Mouse (Mus musculus) lung, embryonic 16.5 days (tissue): Measurements from ENCODE around the gene Prpsap1. TPM values are rescaled to one million over a fixed set of nuclear protein-coding genes. Genes with fewer than 3 reads are reported as not detected.
A peak's percentile ranks its signal among the peaks of the same experiment; 100 is the strongest.

ENCODE experiments used
- ATAC-seq: fragments of 200-750 bp; cut with Nextera tagmentation; 2 replicates; pipeline ENCODE4 v1.8.0; 2017; ENCODE audit warnings: low read depth, mild to moderate bottlenecking, moderate library complexity
- H3K27ac ChIP-seq: fragments of 300-500 bp; sonication (generic); 2 replicates; pipeline ENCODE4 v1.5.1; 2014; ENCODE audit warnings: mild to moderate bottlenecking, control low read depth, low read length
- H3K27me3 ChIP-seq: fragments of 300-500 bp; sonication (generic); 2 replicates; pipeline ENCODE4 v1.6.1; 2014; ENCODE audit warnings: low read depth, low read length, mixed read lengths; ENCODE audit not compliant: control insufficient read depth, insufficient read depth
- H3K36me3 ChIP-seq: fragments of 300-500 bp; sonication (generic); 2 replicates; pipeline ENCODE4 v1.6.1; 2014; ENCODE audit warnings: low read length; ENCODE audit not compliant: control insufficient read depth, insufficient read depth
- H3K4me1 ChIP-seq: fragments of 300-500 bp; sonication (generic); replicated peaks from 2 replicates; pipeline ENCODE4 v1.6.1; 2014; ENCODE audit warnings: low read length, mixed read lengths; ENCODE audit not compliant: control insufficient read depth, insufficient read depth
- H3K4me2 ChIP-seq: fragments of 300-500 bp; sonication (generic); 2 replicates; pipeline ENCODE4 v1.6.1; 2014; ENCODE audit warnings: low read depth, low read length, control low read depth
- H3K4me3 ChIP-seq: fragments of 300-500 bp; sonication (generic); 2 replicates; pipeline ENCODE4 v1.5.1; 2014; ENCODE audit warnings: mild to moderate bottlenecking, low read length, control low read depth
- H3K9ac ChIP-seq: fragments of 300-500 bp; sonication (generic); 2 replicates; pipeline ENCODE4 v1.6.1; 2014; ENCODE audit warnings: low read length, control low read depth
- H3K9me3 ChIP-seq: fragments of 300-500 bp; sonication (generic); 2 replicates; pipeline ENCODE4 v1.6.1; 2016; ENCODE audit warnings: low read length; ENCODE audit not compliant: control insufficient read depth
- WGBS: fragments of 180-500 bp; shearing (Covaris S2); extraction: QIAGEN DNeasy Blood & Tissue Kit; methylation state at CpG from one replicate; pipeline ENCODE4 v1.1.7; 2014; 5-methylcytosine and 5-hydroxymethylcytosine counted together
- polyA plus RNA-seq: library from polyadenylated mRNA; unstranded; fragments of >200 nt; fragmentation: Nextera tagmentation; extraction: Ambion mirVana; gene quantifications from 2 replicates; pipeline ENCODE4 v1.2.1, GENCODE M21; 2015

The Prpsap1 gene
- polyA plus RNA-seq, 1 experiment from 2014 or later = 177 TPM

- H3K4me1 ChIP-seq = peaks cover 34% of the 10 kb centered on the region
- H3K4me3 ChIP-seq = peak overlapping the region; percentile 7
- WGBS = 21% methylated on average over 5 of the region's 5 CpGs
- peak overlapping the region; percentile 68 for H3K4me2 ChIP-seq
- ATAC-seq = no peak
- no peaks in the 10 kb centered on the region for H3K9me3 ChIP-seq
- H3K27ac ChIP-seq = 0 out of 2 replicates have a peak overlapping the region, but pooled peaks have one; percentile 24
- no peaks in the 10 kb centered on the region for H3K27me3 ChIP-seq
- 0 out of 2 replicates have a peak overlapping the region, but pooled peaks have one; percentile 0 for H3K9ac ChIP-seq
- H3K36me3 ChIP-seq = peaks cover 6% of the 10 kb centered on the region
These were observed 57.8 kb downstream of the Prpsap1 start for GRCm38 (mm10) chr11:116435992-116436724.

- Histone ChIP-seq H3K36me3 (peaks cover 6% of the 10 kb centered on the region), H3K4me1 (peaks cover 32% of the 10 kb centered on the region), H3K4me3 (peak overlapping the region; percentile 72), H3K9me3 (no peaks in the 10 kb centered on the region), H3K9ac (peak overlapping the region; percentile 84), H3K27me3 (no peaks in the 10 kb centered on the region), H3K27ac (peak overlapping the region; percentile 93), H3K4me2 (peak overlapping the region; percentile 68)
- 48% methylated on average over 12 of the region's 12 CpGs for WGBS
- no peak for ATAC-seq
These were observed 58.8 kb downstream of the Prpsap1 start for GRCm38 (mm10) chr11:116434967-116435752.

GRCm38 (mm10) chr11:116434287-116434966, 59.6 kb downstream of the Prpsap1 start:
- peak overlapping the region; percentile 68 for H3K4me2 ChIP-seq
- H3K27ac ChIP-seq = peak overlapping the region; percentile 93
- no peaks in the 10 kb centered on the region for H3K27me3 ChIP-seq
- under 1% methylated on average over 40 of the region's 67 CpGs for WGBS
- H3K4me3 ChIP-seq = peak overlapping the region; percentile 72
- no peaks in the 10 kb centered on the region for H3K9me3 ChIP-seq
- peak overlapping the region; percentile 84 for H3K9ac ChIP-seq
- peaks cover 34% of the 10 kb centered on the region for H3K4me1 ChIP-seq
- peaks cover 6% of the 10 kb centered on the region for H3K36me3 ChIP-seq
- peak; percentile 27 for ATAC-seq

GRCm38 (mm10) chr11:116433356-116434286, 60.4 kb downstream of the Prpsap1 start, which contains the start of gene Ubald2:
Gene Ubald2, plus strand, starts transcription at chr11:116434094.
- WGBS = 2% methylated on average over 53 of the region's 66 CpGs
- Histone ChIP-seq H3K4me2 (peak within 1 kb of the TSS; percentile 68), H3K36me3 (peaks cover 6% of the 10 kb centered on the region)

GRCm38 (mm10) chr11:116432593-116433355, 61.2 kb downstream of the Prpsap1 start:
- Histone ChIP-seq H3K9me3 (no peaks in the 10 kb centered on the region), H3K4me1 (peaks cover 41% of the 10 kb centered on the region), H3K4me3 (no peak overlapping the region), H3K4me2 (no peak overlapping the region), H3K9ac (no peak overlapping the region), H3K36me3 (peaks cover 5% of the 10 kb centered on the region), H3K27ac (peak overlapping the region; percentile 30; the same call in 1 of the 2 replicates), H3K27me3 (no peaks in the 10 kb centered on the region)
- 56% methylated on average over 8 of the region's 8 CpGs for whole genome bisulfite sequencing
- no peak for ATAC-seq

More at GRCm38 (mm10) chr11:116433356-116434286, 60.4 kb downstream of the Prpsap1 start, which contains the start of gene Ubald2:
- peak within 1 kb of the TSS; percentile 93 for H3K27ac ChIP-seq
- no peaks in the 10 kb centered on the region for H3K27me3 ChIP-seq
- peaks cover 41% of the 10 kb centered on the region for H3K4me1 ChIP-seq
- peak; percentile 96 for ATAC-seq
- peak within 1 kb of the TSS; percentile 72 for H3K4me3 ChIP-seq
- H3K9ac ChIP-seq = peak within 1 kb of the TSS; percentile 84
- no peaks in the 10 kb centered on the region for H3K9me3 ChIP-seq

- no peak for ATAC-seq
- WGBS = 44% methylated on average over 6 of the region's 6 CpGs
- no peak overlapping the region; the same call in 1 of the 2 replicates for H3K9ac ChIP-seq
- H3K4me1 ChIP-seq = peaks cover 38% of the 10 kb centered on the region
- no peaks in the 10 kb centered on the region for H3K9me3 ChIP-seq
- H3K4me2 ChIP-seq = no peak overlapping the region
- no peak overlapping the region for H3K4me3 ChIP-seq
- H3K27ac ChIP-seq = no peak overlapping the region
- no peaks in the 10 kb centered on the region for H3K27me3 ChIP-seq
- no peaks in the 10 kb centered on the region; the same call in 1 of the 2 replicates for H3K36me3 ChIP-seq
These were observed 61.9 kb downstream of the Prpsap1 start for GRCm38 (mm10) chr11:116432127-116432526.

GRCm38 (mm10) chr11:116431428-116432077, 62.4 kb downstream of the Prpsap1 start:
- no peaks in the 10 kb centered on the region for H3K36me3 ChIP-seq
- H3K4me3 ChIP-seq = no peak overlapping the region
- peak overlapping the region; percentile 7; the same call in 1 of the 2 replicates for H3K27ac ChIP-seq
- H3K4me1 ChIP-seq = peaks cover 33% of the 10 kb centered on the region
- ATAC-seq = no peak
- H3K9me3 ChIP-seq = no peaks in the 10 kb centered on the region
- no peaks in the 10 kb centered on the region for H3K27me3 ChIP-seq
- H3K4me2 ChIP-seq = peak overlapping the region; percentile 41
- peak overlapping the region; percentile 51 for H3K9ac ChIP-seq
- WGBS = 33% methylated on average over 11 of the region's 11 CpGs
